Mouse (Mus musculus): ENCODE measurements around the gene Gng7. TPM values are rescaled to one million over a fixed set of nuclear protein-coding genes. Genes with fewer than 3 reads are reported as not detected.

Gene Gng7
- polyA plus RNA-seq, 1 experiment from 2014 or later, result 6.0 TPM

GRCm38 (mm10) chr10:80943701-80944100 is 71.0 kb downstream of the Gng7 start:
- no peak for DNase-seq (ENCODE audit: low spot score)
- Histone ChIP-seq H3K4me1 (peaks cover 36% of the 10 kb centered on the region), H3K9me3 (replicated peaks) (no peaks in the 10 kb centered on the region), H3K27me3 (ENCODE audit: low read depth, poor library complexity, severe bottlenecking) (peaks cover 34% of the 10 kb centered on the region), H3K36me3 (no peaks in the 10 kb centered on the region), H3K27ac (replicated peaks) (no peak overlapping the region), H3K4me3 (no peak overlapping the region)
- WGBS, result 86% methylated on average over 9 of the region's 9 CpGs

- no peak overlapping the region for H3K4me3 ChIP-seq
- 60% methylated on average over 8 of the region's 8 CpGs for WGBS
- peaks cover 42% of the 10 kb centered on the region for H3K27me3 ChIP-seq (ENCODE audit: low read depth, poor library complexity, severe bottlenecking)
- DNase-seq (ENCODE audit: low spot score), result no peak
- H3K36me3 ChIP-seq, result no peaks in the 10 kb centered on the region
- no peaks in the 10 kb centered on the region for H3K9me3 ChIP-seq (replicated peaks)
- no peak overlapping the region for H3K27ac ChIP-seq (replicated peaks)
- peaks cover 40% of the 10 kb centered on the region for H3K4me1 ChIP-seq
These were observed 71.8 kb downstream of the Gng7 start for GRCm38 (mm10) chr10:80942919-80943318.

GRCm38 (mm10) chr10:80940988-80941347 is 73.8 kb downstream of the Gng7 start:
- no peaks in the 10 kb centered on the region for H3K9me3 ChIP-seq (replicated peaks)
- 73% methylated on average over 2 of the region's 2 CpGs for WGBS
- no peak overlapping the region for H3K27ac ChIP-seq (replicated peaks)
- peaks cover 53% of the 10 kb centered on the region for H3K4me1 ChIP-seq
- H3K4me3 ChIP-seq, result no peak overlapping the region
- H3K36me3 ChIP-seq, result no peaks in the 10 kb centered on the region
- DNase-seq (ENCODE audit: low spot score), result no peak
- peaks cover 61% of the 10 kb centered on the region for H3K27me3 ChIP-seq (ENCODE audit: low read depth, poor library complexity, severe bottlenecking)

- H3K36me3 ChIP-seq, result no peaks in the 10 kb centered on the region
- no peak overlapping the region; the same call in 1 of the 2 replicates for H3K27ac ChIP-seq (replicated peaks)
- H3K27me3 ChIP-seq (ENCODE audit: low read depth, poor library complexity, severe bottlenecking), result peaks cover 66% of the 10 kb centered on the region
- H3K9me3 ChIP-seq (replicated peaks), result no peaks in the 10 kb centered on the region
- peak overlapping the region; percentile 53 for H3K4me3 ChIP-seq
- DNase-seq (ENCODE audit: low spot score), result no peak
- WGBS, result 60% methylated on average over 8 of the region's 8 CpGs
- H3K4me1 ChIP-seq, result peaks cover 58% of the 10 kb centered on the region
These were observed 74.3 kb downstream of the Gng7 start for GRCm38 (mm10) chr10:80940320-80940987.

GRCm38 (mm10) chr10:80939671-80940070 is 75.1 kb downstream of the Gng7 start:
- no peaks in the 10 kb centered on the region for H3K36me3 ChIP-seq
- H3K4me1 ChIP-seq, result peaks cover 63% of the 10 kb centered on the region
- H3K27me3 ChIP-seq (ENCODE audit: low read depth, poor library complexity, severe bottlenecking), result peaks cover 74% of the 10 kb centered on the region
- H3K9me3 ChIP-seq (replicated peaks), result no peaks in the 10 kb centered on the region
- WGBS, result 8% methylated on average over 28 of the region's 28 CpGs
- DNase-seq (ENCODE audit: low spot score), result peak; percentile 75
- peak overlapping the region; percentile 43 for H3K27ac ChIP-seq (replicated peaks)
- H3K4me3 ChIP-seq, result peak overlapping the region; percentile 53

GRCm38 (mm10) chr10:80938831-80939550 is 75.8 kb downstream of the Gng7 start:
- Histone ChIP-seq H3K4me1 (peaks cover 69% of the 10 kb centered on the region), H3K27me3 (ENCODE audit: low read depth, poor library complexity, severe bottlenecking) (peaks cover 81% of the 10 kb centered on the region), H3K4me3 (peak overlapping the region; percentile 53), H3K9me3 (replicated peaks) (no peaks in the 10 kb centered on the region), H3K27ac (replicated peaks) (peak overlapping the region; percentile 43; the same call in 1 of the 2 replicates), H3K36me3 (no peaks in the 10 kb centered on the region)
- WGBS, result 14% methylated on average over 15 of the region's 15 CpGs
- peak; percentile 50 for DNase-seq (ENCODE audit: low spot score)

- WGBS, result 31% methylated on average over 8 of the region's 8 CpGs
- no peak overlapping the region for H3K4me3 ChIP-seq
- no peak for DNase-seq (ENCODE audit: low spot score)
- H3K4me1 ChIP-seq, result peaks cover 83% of the 10 kb centered on the region
- no peaks in the 10 kb centered on the region for H3K9me3 ChIP-seq (replicated peaks)
- no peak overlapping the region for H3K27ac ChIP-seq (replicated peaks)
- H3K36me3 ChIP-seq, result no peaks in the 10 kb centered on the region
- peaks cover 94% of the 10 kb centered on the region for H3K27me3 ChIP-seq (ENCODE audit: low read depth, poor library complexity, severe bottlenecking)
These were observed 77.1 kb downstream of the Gng7 start for GRCm38 (mm10) chr10:80937646-80938045.

- Histone ChIP-seq H3K4me3 (peak overlapping the region; percentile 46), H3K27me3 (ENCODE audit: low read depth, poor library complexity, severe bottlenecking) (peaks cover 99% of the 10 kb centered on the region), H3K36me3 (no peaks in the 10 kb centered on the region), H3K27ac (replicated peaks) (peak overlapping the region; percentile 39), H3K9me3 (replicated peaks) (no peaks in the 10 kb centered on the region), H3K4me1 (peaks cover 92% of the 10 kb centered on the region)
- 11% methylated on average over 6 of the region's 6 CpGs for WGBS
- DNase-seq (ENCODE audit: low spot score), result no peak
These were observed 78.0 kb downstream of the Gng7 start for GRCm38 (mm10) chr10:80936810-80937164.

- H3K36me3 ChIP-seq, result no peaks in the 10 kb centered on the region
- peak overlapping the region; percentile 39 for H3K27ac ChIP-seq (replicated peaks)
- H3K9me3 ChIP-seq (replicated peaks), result no peaks in the 10 kb centered on the region
- H3K4me1 ChIP-seq, result peaks cover 95% of the 10 kb centered on the region
- 2% methylated on average over 37 of the region's 37 CpGs for WGBS
- H3K27me3 ChIP-seq (ENCODE audit: low read depth, poor library complexity, severe bottlenecking), result peaks cover 99% of the 10 kb centered on the region
- peak overlapping the region; percentile 46 for H3K4me3 ChIP-seq
- peak; percentile 57 for DNase-seq (ENCODE audit: low spot score)
These were observed 78.5 kb downstream of the Gng7 start for GRCm38 (mm10) chr10:80936135-80936809.

- H3K27me3 ChIP-seq (ENCODE audit: low read depth, poor library complexity, severe bottlenecking), result peaks cover 99% of the 10 kb centered on the region
- 9% methylated on average over 17 of the region's 17 CpGs for WGBS
- peak overlapping the region; percentile 46 for H3K4me3 ChIP-seq
- H3K36me3 ChIP-seq, result no peaks in the 10 kb centered on the region
- H3K9me3 ChIP-seq (replicated peaks), result no peaks in the 10 kb centered on the region
- H3K27ac ChIP-seq (replicated peaks), result peak overlapping the region; percentile 39; the same call in 1 of the 2 replicates
- DNase-seq (ENCODE audit: low spot score), result peak; percentile 22
- H3K4me1 ChIP-seq, result peaks cover 95% of the 10 kb centered on the region
These were observed 79.0 kb downstream of the Gng7 start for GRCm38 (mm10) chr10:80935698-80936097.

- 4% methylated on average over 3 of the region's 3 CpGs for WGBS
- no peak for DNase-seq (ENCODE audit: low spot score)
- peaks cover 99% of the 10 kb centered on the region for H3K27me3 ChIP-seq (ENCODE audit: low read depth, poor library complexity, severe bottlenecking)
- H3K4me3 ChIP-seq, result peak overlapping the region; percentile 46; the same call in 1 of the 2 replicates
- H3K4me1 ChIP-seq, result peaks cover 95% of the 10 kb centered on the region
- no peaks in the 10 kb centered on the region for H3K36me3 ChIP-seq
- H3K27ac ChIP-seq (replicated peaks), result no peak overlapping the region
- H3K9me3 ChIP-seq (replicated peaks), result no peaks in the 10 kb centered on the region
These were observed 79.5 kb downstream of the Gng7 start for GRCm38 (mm10) chr10:80935241-80935640.

- DNase-seq (ENCODE audit: low spot score), result no peak
- Histone ChIP-seq H3K27ac (replicated peaks) (no peak overlapping the region), H3K9me3 (replicated peaks) (no peaks in the 10 kb centered on the region), H3K36me3 (no peaks in the 10 kb centered on the region), H3K4me3 (0 out of 2 replicates have a peak overlapping the region, but pooled peaks have one; percentile 65), H3K27me3 (ENCODE audit: low read depth, poor library complexity, severe bottlenecking) (peaks cover 94% of the 10 kb centered on the region), H3K4me1 (peaks cover 94% of the 10 kb centered on the region)
- WGBS, result 37% methylated on average over 14 of the region's 14 CpGs
These were observed 80.4 kb downstream of the Gng7 start for GRCm38 (mm10) chr10:80934136-80934985.
